Mouse (Mus musculus) B cell, adult 2 months (primary cell): Measurements from ENCODE around the gene F12.

Source experiments
- DNase-seq, 2 experiments: peaks; one replicate each; pipeline ENCODE4 v3.0.0; 2022

Gene F12

GRCm38 (mm10) chr13:55413333-55413732, 13.3 kb downstream of the F12 start:
- no peak for DNase-seq

DNA sequence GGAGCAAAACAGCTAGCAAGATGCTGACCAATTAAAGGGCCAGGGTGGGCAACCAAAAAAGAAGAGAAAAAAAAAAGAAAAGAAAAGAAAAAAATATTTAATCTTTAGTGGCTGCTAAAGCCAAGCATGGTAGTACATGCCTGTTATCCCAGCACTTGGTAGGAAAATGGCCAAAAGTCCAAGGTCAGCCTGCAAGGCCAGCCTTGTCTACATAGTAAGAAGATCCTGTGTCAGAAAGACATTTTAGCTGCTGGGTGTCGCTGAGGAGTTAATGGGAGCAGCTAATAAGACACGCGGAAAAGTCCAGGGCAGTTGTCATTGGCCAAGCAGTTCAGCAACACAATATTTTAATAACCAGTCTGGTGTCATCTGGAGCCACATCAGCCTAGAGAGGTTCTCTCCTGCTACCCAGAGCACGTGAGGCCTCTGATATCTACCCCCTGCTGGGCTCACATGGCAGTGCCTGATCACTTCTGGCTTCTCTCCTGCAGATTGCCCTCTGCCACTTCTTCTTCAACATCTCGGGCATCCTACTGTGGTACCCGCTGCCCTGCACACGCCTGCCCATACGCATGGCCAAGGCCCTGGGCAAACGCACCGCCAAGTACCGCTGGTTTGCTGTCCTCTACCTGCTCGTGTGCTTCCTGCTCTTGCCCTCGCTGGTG, 13.8 kb downstream of the F12 start:
- DNase-seq = peak; percentile 31 to 36

- peak in 1 of 2 experiments; percentile 12 for DNase-seq
These were observed 14.8 kb downstream of the F12 start for GRCm38 (mm10) chr13:55411826-55412225.

- DNase-seq = no peak
These were observed 18.0 kb downstream of the F12 start for GRCm38 (mm10) chr13:55408546-55409120.

- DNase-seq = no peak
These were observed 19.3 kb downstream of the F12 start for GRCm38 (mm10) chr13:55407341-55407740.

DNA sequence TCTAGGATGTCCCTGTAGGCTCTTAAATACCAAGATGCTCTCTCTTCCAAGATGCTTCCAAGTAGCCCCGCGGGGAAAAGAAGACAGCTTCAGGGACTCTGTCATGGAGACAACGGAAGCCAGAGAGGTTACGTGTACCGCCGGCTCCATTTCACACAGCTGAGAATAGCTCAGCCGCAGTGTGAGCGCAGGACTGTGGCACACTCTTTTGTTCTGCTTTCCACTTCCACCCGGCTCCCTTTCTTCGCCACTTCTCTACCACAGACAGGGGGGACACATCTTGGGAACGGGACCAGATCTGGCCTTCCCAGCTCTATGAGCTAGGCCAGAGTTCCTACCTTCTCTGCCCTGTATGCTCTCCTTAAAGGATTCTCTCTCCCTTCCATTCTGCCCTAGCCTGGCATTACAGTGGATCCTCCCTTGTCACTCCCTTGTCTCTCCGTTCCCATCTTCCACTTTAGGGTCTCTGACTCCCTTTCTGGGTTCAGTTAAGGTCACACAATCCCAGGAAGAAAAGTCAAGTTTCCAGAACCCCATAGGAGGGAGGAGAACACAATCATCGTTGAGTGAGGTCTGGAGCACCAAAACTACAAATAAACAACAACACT, 20.7 kb downstream of the F12 start:
- DNase-seq = no peak

DNA sequence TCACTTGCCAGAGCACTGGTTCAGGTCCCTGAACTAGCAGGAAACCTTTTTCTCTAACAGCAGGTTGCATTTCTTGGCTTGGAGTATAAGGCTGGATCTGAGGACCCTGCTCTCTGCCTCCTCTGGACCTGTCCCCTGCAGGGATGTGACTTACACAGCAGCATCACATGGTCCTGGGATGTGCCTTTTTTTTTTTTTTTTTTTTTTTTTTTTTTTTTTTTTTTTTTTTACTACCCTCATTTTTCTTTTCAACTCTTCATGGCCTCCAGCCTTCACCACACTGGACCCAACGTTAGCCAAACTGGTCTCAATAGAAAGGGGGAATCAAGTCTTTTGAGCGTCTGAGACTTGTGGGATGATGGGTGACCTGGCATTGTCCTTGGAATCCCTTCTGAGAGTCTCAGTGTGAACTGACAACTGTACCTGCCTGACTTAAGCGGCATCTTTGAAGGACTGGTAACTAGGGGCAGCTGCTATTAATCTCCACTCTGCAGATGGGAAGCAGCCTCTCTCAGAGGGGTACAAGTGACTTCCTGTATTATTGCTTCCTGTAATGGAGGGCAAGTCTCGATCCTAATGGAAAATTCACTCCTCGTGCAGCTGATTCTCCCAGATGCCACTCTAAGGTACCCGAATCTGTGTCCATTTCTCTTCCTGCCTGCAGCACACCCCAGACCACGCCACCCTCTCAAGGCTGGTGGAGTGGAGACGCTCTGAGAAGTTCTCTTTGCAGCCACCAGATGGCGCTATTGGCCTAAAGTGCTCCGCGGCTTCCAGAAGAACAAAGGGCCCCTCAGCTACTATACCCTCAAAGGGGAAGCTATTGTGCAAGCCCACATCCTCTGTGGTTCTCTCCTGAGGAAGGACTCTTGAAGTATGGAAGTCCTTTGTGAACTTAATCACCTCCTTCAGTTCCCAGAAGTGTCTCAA, 21.5 kb downstream of the F12 start:
- peak; percentile 88 for DNase-seq

- DNase-seq = no peak
These were observed 22.4 kb downstream of the F12 start for GRCm38 (mm10) chr13:55403935-55404852.

- no peak for DNase-seq
These were observed 23.3 kb downstream of the F12 start for GRCm38 (mm10) chr13:55403266-55403665.

- DNase-seq = no peak
These were observed 26.6 kb downstream of the F12 start for GRCm38 (mm10) chr13:55400039-55400346.

- no peak for DNase-seq
These were observed 27.1 kb downstream of the F12 start for GRCm38 (mm10) chr13:55399300-55400038.

- no peak for DNase-seq
These were observed 28.5 kb downstream of the F12 start, which contains the start of gene Slc34a1 for GRCm38 (mm10) chr13:55398088-55398487. TSS of gene Slc34a1 (plus strand) at chr13:55398187.

DNA sequence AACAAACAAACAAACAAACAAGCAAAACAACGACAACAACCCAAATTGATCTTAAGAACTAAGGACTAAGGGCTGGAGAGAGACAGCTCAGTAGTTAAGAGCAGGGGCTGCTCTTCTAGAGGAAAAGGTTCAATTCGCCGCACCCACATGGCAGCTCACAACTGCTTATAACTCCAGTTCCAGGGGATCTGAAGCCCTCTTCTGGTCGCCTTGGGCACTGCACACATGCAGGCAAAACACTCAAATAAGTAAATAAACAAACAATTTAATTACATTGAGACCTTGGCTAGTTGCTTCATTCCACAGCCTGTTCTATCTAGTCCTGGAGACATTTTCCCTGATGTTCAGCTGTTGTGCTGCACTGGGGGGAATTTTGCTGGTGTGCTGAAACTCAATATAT, 33.7 kb downstream of the F12 start:
- DNase-seq = peak; percentile 55 to 64

- no peak for DNase-seq
These were observed 35.0 kb downstream of the F12 start for GRCm38 (mm10) chr13:55391626-55392029.

GRCm38 (mm10) chr13:55390644-55391043, 35.9 kb downstream of the F12 start:
- DNase-seq = no peak

DNA sequence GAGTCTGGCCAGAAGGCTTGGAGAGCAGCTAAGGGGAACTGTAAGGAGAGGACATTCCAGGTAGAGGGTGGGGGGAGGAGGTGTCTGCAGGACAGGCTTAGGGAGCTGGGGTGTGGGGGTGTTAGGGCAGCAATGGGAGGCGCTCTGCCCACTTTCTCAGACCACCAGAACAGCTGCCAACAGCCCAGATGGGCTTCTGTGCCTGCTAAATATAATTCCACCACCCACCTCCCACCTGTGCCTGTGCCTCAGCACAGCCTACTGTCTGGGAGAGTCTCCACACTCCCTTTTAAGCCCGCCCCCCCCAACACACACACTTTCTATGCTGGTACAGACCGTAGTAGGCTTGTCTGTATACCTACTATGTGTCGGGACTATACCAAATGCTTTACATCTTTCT, 44.8 kb downstream of the F12 start:
- no peak for DNase-seq

DNA sequence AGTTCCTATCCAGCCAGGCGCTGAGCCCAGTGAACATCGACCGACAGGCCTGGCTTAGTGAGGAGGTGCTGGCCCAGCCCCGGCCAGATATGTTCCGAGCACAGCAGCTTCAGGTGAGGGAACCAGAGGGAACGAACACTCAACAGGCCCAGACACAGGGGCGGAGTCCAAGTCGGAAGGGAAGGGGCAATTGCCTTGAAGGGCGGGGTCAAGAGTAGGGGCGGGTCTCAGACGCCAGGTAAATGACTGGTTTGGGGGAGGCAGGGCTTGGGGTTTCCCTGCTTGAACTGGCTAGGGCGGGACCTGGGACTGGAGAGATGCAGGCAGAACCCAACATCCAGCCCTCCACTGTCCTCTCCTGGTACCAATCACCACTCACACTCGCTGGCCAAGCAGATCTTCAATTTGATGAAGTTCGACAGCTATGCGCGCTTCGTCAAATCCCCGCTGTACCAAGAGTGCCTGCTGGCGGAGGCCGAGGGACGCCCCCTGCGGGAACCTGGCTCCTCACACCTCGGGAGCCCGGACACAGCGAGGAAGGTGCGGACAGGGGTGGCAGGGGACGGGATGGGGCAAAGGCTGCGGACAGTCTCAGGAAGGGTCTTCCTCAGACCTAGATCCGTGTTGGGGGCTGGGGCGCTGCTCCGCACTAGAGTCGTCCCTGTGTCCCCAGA, 47.5 kb downstream of the F12 start:
- DNase-seq = no peak

GRCm38 (mm10) chr13:55375877-55376276, 50.7 kb downstream of the F12 start:
- DNase-seq = no peak

DNA sequence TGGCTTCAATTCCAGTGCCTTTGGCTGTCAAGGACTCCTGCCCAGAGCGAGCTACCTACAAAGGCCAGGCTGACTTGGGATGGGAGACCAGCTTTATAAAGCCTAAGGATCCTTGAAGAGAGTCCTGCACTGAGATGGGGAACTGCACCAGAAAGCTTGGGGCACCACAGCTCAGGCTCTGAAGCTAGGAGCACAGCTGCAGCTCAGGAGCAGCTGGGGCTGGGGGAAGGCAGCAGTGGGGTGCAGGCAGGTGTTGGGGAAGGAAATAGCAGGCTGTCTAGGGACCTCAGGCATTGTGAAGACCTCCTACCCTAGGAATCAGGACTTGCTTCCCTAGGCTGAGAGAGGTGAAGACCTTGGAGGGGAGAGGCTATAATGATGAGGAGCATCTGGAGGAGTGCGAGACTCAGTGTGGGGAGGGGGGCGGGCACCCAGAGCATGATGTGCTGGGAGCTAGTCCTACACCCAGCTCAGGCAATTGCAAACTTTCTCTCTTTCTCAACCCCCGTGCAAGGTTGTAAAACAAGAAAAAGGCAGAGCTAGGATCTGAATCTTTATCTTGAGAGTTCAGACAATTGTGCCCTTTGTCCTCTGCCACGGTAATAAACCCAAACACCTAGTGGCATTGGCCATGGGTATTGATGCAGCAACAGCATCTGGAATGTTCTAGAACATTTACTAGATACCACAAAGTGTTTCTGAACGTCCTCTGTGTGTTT, 52.2 kb downstream of the F12 start:
- DNase-seq = no peak

- no peak for DNase-seq
These were observed 54.9 kb downstream of the F12 start for GRCm38 (mm10) chr13:55371740-55372139.
